9 mouse cellular contexts compared by ENCODE assay signal in the genomic region with DNA sequence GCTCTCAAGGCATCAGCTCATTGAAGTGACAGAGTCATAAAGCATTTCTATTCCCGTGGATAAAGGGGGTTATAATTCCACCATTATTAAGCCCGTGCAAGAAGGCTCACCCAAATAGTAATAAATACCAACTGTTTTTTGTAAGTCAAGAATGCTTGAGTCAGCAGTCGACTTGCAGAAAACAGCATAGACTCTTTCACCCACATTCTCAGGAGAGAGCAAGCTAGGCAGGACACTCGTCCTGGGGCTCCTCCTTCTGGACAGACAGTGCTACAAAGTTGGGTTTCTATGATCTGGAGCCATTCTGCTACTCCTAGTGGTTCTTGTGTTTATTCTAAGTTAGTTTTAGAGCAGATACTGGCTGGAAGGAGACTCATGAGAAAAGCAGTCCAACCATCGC. TPM values are rescaled to one million over a fixed set of nuclear protein-coding genes. Genes with fewer than 3 reads are reported as not detected.
A peak's percentile ranks its signal among the peaks of the same experiment; 100 is the strongest.
DNase-seq lines count a peak whose midpoint lies in the region; ATAC-seq lines count a peak whose summit lies in the region.
"Had no signal": no experiment of that assay in that cellular context is flagged by ENCODE, and none has a peak within 500 bp of the region (broad histone marks: within the 10 kb centered on the region; RNA-seq: fewer than 3 reads in every experiment).

No protein-coding gene starts in this region.

- 26% methylated on average over 5 of the region's 5 CpGs for WGBS in intestine, embryonic 15.5 days
- whole genome bisulfite sequencing in hindbrain, embryonic 11.5 days, result 54% methylated on average over 5 of the region's 5 CpGs

- peaks cover 18% of the 10 kb centered on the region; the same call in 1 of the 2 replicates for H3K4me1 ChIP-seq in intestine, embryonic 15.5 days (replicated peaks)
- no peaks in the 10 kb centered on the region for H3K4me1 ChIP-seq in hindbrain, embryonic 11.5 days (replicated peaks; ENCODE audit: control insufficient read depth, insufficient read depth, low read length)

- H3K27ac ChIP-seq in intestine, embryonic 15.5 days, result no peak overlapping the region
- no peak overlapping the region for H3K27ac ChIP-seq in hindbrain, embryonic 11.5 days (ENCODE audit: low read depth, low read length)

- H3K9me3 ChIP-seq in intestine, embryonic 15.5 days, result no peaks in the 10 kb centered on the region
- no peaks in the 10 kb centered on the region for H3K9me3 ChIP-seq in hindbrain, embryonic 11.5 days (ENCODE audit: control insufficient read depth, low read length)

- H3K9ac ChIP-seq in intestine, embryonic 15.5 days, result no peak overlapping the region
- no peak overlapping the region for H3K9ac ChIP-seq in hindbrain, embryonic 11.5 days (ENCODE audit: low read depth, low read length)

- no peak overlapping the region for H3K4me2 ChIP-seq in intestine, embryonic 15.5 days (replicated peaks)
- no peak overlapping the region for H3K4me2 ChIP-seq in hindbrain, embryonic 11.5 days (replicated peaks; ENCODE audit: low read depth, low read length)

- H3K36me3 ChIP-seq in intestine, embryonic 15.5 days, result no peaks in the 10 kb centered on the region
- H3K36me3 ChIP-seq in hindbrain, embryonic 11.5 days (ENCODE audit: control insufficient read depth, insufficient read depth, low read length), result no peaks in the 10 kb centered on the region

- DNase-seq in right cerebral cortex, adult 18-20 months, result peak; percentile 40
- DNase-seq in right cerebral cortex, postnatal 4 days, result no peak
- DNase-seq in embryo, embryonic 10.5 days (ENCODE audit: low spot score), result peak; percentile 75
- DNase-seq in layer of hippocampus, postnatal 36 days, result peak; percentile 43 to 49
- peak; percentile 47 for DNase-seq in ovary, postnatal 14 days (ENCODE audit: low spot score)
- DNase-seq in thymus, postnatal 25 days, result no peak
- no peak for DNase-seq in hindbrain, embryonic 11.5 days (ENCODE audit: low spot score)

- H3K27me3 ChIP-seq in intestine, embryonic 15.5 days (replicated peaks), result 0 out of 2 replicates have a peak, but pooled peaks cover 4% of the 10 kb centered on the region
- H3K27me3 ChIP-seq in hindbrain, embryonic 11.5 days (ENCODE audit: control insufficient read depth, insufficient read depth, low read length), result no peaks in the 10 kb centered on the region

- ATAC-seq in intestine, embryonic 15.5 days, result peak; percentile 63; the same call in 1 of the 2 replicates
- ATAC-seq in hindbrain, embryonic 11.5 days (ENCODE audit: low FRiP score), result no peak

- H3K4me3 ChIP-seq in intestine, embryonic 15.5 days (replicated peaks), result no peak overlapping the region
- H3K4me3 ChIP-seq in hindbrain, embryonic 11.5 days (ENCODE audit: low read depth, low read length), result no peak overlapping the region

RNA-seq across cellular contexts. Expression of gene Cpvl, which starts 24.4 kb away (rescaled TPM):
- 0.09 and 0.35 TPM in 2 replicates for polyA plus RNA-seq in intestine, embryonic 15.5 days (2015; fragmentation: Nextera tagmentation; extraction: Ambion mirVana)
- total RNA-seq in layer of hippocampus, postnatal 36 days (2021), result not detected
- 0.11 and 0.13 TPM in 2 replicates for polyA plus RNA-seq in hindbrain, embryonic 11.5 days (2014; fragmentation: Nextera tagmentation; extraction: Ambion mirVana)
- polyA plus RNA-seq: gonadal fat pad, adult 2 months had no signal

Comparison
In these comparisons a context has a peak if more than half of its experiments do, and no peak if none do; other contexts are left out.
1. DNase-seq: peak in right cerebral cortex, adult 18-20 months (single experiment), embryo, embryonic 10.5 days (single experiment), layer of hippocampus, postnatal 36 days (2 of 2) and ovary, postnatal 14 days (single experiment); none in right cerebral cortex, postnatal 4 days (single experiment), thymus, postnatal 25 days (single experiment) and hindbrain, embryonic 11.5 days (single experiment).